Mouse (Mus musculus) right cerebral cortex, postnatal 36 days (tissue): ENCODE data around the gene Dnajc4.

Experiments used
- DNase-seq, 2 experiments: peaks; one replicate each; pipeline ENCODE4 v3.0.0; 2022; ENCODE audit warnings: low spot score in 2 of 2, mixed read lengths in 1 of 2

Gene Dnajc4

DNA sequence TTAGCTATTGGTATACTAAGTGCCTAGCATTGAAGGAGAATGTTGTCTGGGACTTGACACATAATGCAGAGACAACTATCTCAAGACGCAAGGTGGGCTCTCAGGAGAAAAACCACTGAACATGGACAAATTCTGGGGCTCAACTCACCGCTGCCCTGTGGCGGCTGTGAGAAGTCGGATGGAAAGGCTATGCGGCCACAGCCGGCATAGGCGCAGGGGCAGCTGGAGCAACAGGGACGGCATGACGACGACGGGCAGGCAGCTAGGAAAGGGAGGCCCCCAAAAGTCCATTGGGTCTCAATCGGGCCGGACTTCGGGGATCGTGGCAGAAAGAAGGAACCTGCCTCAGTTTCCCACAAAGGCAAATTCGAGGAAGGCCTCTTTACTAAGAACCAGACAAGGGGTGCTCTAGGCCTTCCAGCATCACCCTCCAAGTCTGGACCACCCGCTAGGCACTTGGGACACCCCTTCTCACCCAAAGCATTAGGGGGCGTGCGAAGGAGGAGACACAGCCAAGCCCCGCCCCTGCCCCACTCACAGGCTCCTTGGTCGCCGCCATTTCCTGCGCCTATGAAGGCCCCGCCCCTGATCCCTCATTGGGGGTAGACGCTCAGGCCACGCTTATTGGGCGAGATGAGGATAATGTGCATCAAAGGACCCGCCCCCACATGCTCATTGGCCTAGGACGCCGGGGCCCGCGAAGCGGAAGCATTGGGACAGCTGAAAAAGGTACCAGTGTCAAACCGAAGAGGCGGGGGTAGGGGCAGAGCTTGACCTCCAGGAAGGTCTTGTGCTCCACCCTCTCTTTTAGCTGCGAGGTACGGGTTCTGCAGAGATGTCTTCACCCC lies at the start of gene Dnajc4:
Gene Dnajc4, minus strand, starts transcription at position 562 of the 848 bp plus-strand sequence.
- peak; percentile 93 to 97 for DNase-seq

DNA sequence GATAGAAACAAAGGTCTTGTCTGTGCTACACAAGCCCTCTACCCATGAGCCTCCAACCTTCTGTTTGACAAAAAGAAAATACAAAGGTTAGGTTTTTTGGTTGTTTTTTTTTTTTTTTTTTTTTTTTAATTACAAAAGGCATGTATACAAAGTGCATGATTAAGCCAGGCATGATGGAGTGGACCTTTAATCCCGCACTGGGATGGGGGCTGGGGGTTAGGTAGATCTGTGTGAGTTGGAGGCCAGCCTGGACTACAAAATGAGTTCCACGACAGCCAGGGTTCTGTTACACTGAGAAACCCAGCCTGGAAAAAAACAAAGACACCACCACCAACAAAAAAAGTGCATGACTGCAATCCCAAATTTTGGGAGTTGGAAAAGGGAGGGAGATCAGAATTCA lies 48.8 kb upstream of the Dnajc4 start:
- DNase-seq: no peak

GRCm38 (mm10) chr19:7040637-7041130 lies 48.3 kb upstream of the Dnajc4 start:
- no peak for DNase-seq

- DNase-seq: peak; percentile 99 to 100
Observed at GRCm38 (mm10) chr19:7039841-7040636, 47.7 kb upstream of the Dnajc4 start, which contains the start of gene Stip1. Gene Stip1, minus strand, starts transcription at chr19:7039967.

DNA sequence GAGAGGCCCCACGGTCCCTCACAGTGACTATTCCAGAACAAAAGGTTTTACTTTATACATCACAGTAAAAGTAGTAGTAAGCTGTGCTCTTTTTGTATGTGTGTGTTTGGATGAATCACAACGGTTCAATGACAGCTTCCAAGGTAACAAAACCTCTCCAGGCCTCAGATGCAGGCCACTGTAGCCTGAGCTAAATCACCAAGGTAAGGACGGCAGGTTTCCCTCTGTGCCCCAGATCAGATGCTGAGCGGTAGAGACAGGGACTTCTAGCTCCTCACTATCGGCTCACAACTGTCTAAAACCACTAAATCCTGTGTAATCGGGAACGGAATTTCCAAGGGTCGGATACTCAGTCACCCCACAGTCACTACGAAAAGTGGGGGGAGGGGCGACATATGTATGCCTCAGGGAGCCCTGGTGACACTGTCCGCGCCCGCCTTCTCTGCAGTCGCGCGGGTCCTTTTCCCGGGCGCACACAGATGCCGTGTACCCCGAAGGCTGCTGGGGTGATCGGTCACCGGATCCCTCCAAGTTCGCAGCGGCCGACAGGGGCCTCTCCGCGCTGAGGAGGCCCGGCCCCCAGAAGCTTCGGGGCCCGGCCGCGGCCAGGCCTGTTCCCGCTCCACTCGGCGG lies 46.8 kb upstream of the Dnajc4 start:
- DNase-seq: peak in 1 of 2 experiments; percentile 45

GRCm38 (mm10) chr19:7034006-7034405 lies 41.6 kb upstream of the Dnajc4 start:
- no peak for DNase-seq

DNA sequence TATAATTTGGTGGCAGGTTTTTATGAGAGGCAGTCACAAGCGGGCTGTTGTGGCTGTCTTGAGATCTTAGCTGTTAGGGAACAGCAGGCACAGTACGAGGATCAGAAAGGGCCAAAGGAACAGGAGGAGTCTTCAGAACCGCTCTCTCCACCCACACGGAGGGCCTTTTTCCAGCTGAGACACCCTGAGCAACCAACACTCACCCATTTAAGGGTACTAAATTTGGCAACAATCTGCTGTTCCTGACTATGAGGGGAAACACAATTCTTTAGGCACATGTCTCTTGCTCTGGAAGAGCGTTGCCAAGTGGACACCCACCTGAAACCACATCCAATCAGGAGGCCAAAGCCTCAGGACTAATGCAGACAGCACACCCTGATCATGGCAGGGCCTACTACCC lies 37.2 kb upstream of the Dnajc4 start:
- peak; percentile 60 to 80 for DNase-seq

DNA sequence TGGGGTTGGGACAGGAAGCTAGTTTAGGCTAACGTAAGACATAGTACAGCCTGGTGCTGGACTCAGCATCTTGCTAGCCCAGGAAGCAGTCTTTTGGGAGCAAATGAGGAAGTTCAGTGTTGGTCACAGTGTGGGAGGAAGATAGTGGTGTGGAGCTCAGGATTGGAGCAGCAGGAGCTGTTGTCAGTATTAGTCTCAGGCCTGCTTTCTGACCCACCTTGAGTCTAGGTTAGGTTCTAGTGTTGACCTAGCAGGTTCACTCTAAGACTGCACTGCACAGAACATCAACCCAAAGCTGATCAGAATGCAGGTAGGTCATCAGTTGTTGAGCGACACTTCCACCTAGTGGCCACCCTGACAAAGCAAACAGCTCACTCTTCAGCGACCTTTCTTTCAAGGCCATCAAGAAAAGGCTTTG lies 27.9 kb upstream of the Dnajc4 start:
- no peak for DNase-seq

DNA sequence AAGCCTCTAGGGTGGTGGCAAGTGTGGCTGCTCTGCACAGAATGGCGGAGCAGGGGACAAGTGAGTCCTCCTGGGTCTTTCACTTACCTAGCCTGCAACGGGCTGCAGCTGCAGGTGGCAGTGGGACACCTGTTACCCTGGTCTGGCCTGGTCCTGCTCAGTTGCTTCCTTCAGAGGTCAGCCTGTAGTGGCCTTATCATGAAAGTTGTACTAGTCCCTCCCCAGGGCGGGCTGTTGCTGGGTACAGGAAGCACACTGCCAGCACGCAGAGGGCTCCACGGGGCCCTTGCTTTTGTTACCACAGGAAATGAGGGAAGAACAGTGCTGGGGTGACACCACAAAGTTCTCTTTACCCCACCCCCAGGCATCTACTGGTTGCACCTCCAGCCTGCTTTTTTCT lies 26.8 kb upstream of the Dnajc4 start, which contains the start of gene Fermt3:
Gene Fermt3, minus strand, starts transcription at position 279 of the 400 bp plus-strand sequence.
- DNase-seq: no peak

GRCm38 (mm10) chr19:7018546-7018945 lies 26.2 kb upstream of the Dnajc4 start:
- DNase-seq: no peak

GRCm38 (mm10) chr19:7017541-7018457 lies 25.4 kb upstream of the Dnajc4 start:
- no peak for DNase-seq

- DNase-seq: no peak
Observed at GRCm38 (mm10) chr19:7014481-7015135, 22.2 kb upstream of the Dnajc4 start.

DNA sequence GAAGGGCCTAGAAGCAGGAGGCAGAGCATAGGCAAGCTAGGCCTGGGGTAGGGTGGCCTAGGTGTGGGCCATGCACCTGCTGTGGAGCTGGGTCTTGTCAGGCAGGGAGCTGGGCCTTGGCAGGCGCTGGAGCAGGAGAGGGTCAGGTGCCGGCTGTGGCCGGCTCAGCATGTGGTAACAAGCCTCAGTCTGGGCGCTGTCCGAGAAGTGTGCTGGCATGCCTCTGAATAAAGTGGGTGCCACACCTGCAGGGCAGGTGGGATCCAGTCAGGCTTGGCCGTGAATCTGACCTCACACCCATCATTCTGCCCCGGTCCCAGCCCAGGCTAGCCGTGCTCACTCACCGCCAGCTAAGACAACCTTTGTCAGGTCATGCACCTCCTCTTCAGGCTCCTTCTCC lies 21.6 kb upstream of the Dnajc4 start:
- DNase-seq: no peak

GRCm38 (mm10) chr19:7012426-7012825 lies 20.1 kb upstream of the Dnajc4 start:
- DNase-seq: no peak

DNA sequence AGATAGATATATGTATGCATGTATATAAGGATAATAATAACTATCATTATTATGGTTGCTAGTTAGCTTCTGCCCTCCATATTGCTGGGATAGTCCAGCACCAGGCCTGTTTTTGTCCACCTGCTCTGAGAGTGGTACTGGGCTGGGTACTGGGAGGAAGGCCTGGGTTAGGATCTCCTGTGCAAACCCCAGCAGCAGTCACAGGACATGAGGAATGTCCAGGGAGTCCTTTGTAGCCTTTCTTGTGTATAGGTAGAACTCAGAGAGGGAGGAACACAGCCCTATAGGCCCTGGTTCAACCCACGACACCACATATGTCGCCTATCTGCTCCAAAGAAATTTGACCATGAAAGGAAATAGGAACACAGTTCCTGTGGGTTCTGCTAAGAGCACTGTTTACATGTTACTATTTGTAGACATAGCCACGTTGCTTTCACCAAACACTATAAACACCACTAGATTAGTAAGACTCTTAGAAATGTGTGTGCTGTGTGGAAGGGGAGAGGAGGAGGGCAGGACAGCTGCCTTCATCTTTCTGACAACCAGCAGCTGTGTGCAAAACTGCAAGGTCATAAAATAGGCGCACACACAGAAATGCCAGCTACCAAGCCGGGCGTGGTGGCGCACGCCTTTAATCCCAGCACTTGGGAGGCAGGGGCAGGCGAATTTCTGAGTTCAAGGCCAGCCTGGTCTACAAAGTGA lies 14.7 kb upstream of the Dnajc4 start:
- no peak for DNase-seq

- no peak for DNase-seq
Observed at GRCm38 (mm10) chr19:6999360-7000063, 7.1 kb upstream of the Dnajc4 start.

DNA sequence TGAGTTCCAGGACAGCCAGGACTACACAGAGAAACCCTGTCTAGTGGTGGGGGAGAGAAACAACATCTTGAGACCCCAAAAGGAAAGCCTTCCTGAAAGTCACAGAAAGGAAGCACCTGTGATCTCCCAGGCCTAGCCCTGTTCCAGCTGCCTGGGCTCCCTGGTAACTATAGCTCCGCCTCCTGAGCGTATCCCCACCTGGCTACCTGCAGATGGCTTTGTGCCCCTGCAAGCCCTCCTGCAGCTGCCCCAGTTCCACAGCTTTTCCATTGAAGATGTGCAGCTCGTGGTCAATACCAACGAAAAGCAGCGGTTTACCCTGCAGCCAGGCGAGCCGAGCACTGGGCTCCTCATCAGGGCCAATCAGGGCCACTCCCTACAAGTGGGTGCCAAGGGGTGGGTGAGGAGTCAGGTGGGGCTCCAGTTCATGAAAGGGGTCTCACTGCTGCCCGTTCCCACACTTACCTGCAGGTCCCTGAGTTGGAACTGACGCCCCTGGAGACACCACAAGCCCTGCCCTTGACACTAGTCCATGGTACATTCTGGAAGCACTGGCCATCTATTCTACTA lies 5.4 kb upstream of the Dnajc4 start:
- no peak for DNase-seq

- DNase-seq: peak; percentile 75 to 83
Observed at GRCm38 (mm10) chr19:6996006-6996405, 3.6 kb upstream of the Dnajc4 start, which contains the start of the genes Nudt22 and Trpt1. Gene Nudt22, minus strand, starts transcription at chr19:6996117. Gene Trpt1, plus strand, starts transcription at chr19:6996131.
